Mouse (Mus musculus): ENCODE measurements around the gene Zfp213.

GRCm38 (mm10) chr17:23599605-23600063 lies 35.6 kb upstream of the Zfp213 start:
- TF ChIP-seq CTCF (IDR thresholded peaks at IDR 0.05; ENCODE audit: extremely low read depth, insufficient read length, insufficient replicate concordance, low read depth, low read length) (no peak), POLR2A (IDR thresholded peaks at IDR 0.05; ENCODE audit: low read depth, low read length) (no peak)
